Mouse (Mus musculus) heart, adult 2 months (tissue): ENCODE data around the gene Tmc2.

Experiments used
- CTCF ChIP-seq: fragments of 200-600 bp; IDR thresholded peaks from 2 replicates; pipeline ENCODE4 v1.8.1; 2022; ENCODE audit warnings: antibody characterized with exemption, mild to moderate bottlenecking, moderate library complexity
- EP300 ChIP-seq: fragments of 200-500 bp; IDR thresholded peaks from 2 replicates; pipeline ENCODE4 v1.6.1; 2011; ENCODE audit warnings: low read depth, low read length, control low read depth; ENCODE audit not compliant: insufficient read depth
- POLR2A ChIP-seq: fragments of 200-500 bp; IDR thresholded peaks from 2 replicates; pipeline ENCODE4 v1.6.1; 2011; ENCODE audit warnings: mild to moderate bottlenecking, low read depth, low read length, control low read depth; ENCODE audit not compliant: insufficient read depth

- TF ChIP-seq POLR2A (no peak), CTCF (no peak), EP300 (no peak)
These were observed 16.6 kb downstream of the Tmc2 start for GRCm38 (mm10) chr2:130211581-130211980.
